ENCODE assay signal across 10 mouse cellular contexts in genomic region chr4:151180394-151180902, GRCm38 (mm10).
DNase-seq lines count a peak whose midpoint lies in the region; ATAC-seq lines count a peak whose summit lies in the region.
"Had no signal": no experiment of that assay in that cellular context is flagged by ENCODE, and none has a peak within 500 bp of the region (broad histone marks: within the 10 kb centered on the region; RNA-seq: fewer than 3 reads in every experiment).

No protein-coding gene starts in this region.

- ATAC-seq in embryonic facial prominence, embryonic 14.5 days (ENCODE audit: low read depth) = peak; percentile 67; the same call in 1 of the 2 replicates
- no peak; the same call in 1 of the 2 replicates for ATAC-seq in hindbrain, embryonic 14.5 days (ENCODE audit: low FRiP score)
- ATAC-seq: Patski had no signal

- no peak overlapping the region for H3K4me3 ChIP-seq in embryonic facial prominence, embryonic 14.5 days (ENCODE audit: low read depth, low read length)
- H3K4me3 ChIP-seq in hindbrain, embryonic 14.5 days (replicated peaks; ENCODE audit: low read length) = no peak overlapping the region

- no peak overlapping the region for H3K9ac ChIP-seq in embryonic facial prominence, embryonic 14.5 days (ENCODE audit: low read depth, low read length)
- H3K9ac ChIP-seq in hindbrain, embryonic 14.5 days = no peak overlapping the region

- WGBS in embryonic facial prominence, embryonic 14.5 days = 18% methylated on average over 7 of the region's 7 CpGs
- WGBS in hindbrain, embryonic 14.5 days = 25% methylated on average over 7 of the region's 7 CpGs

- no peaks in the 10 kb centered on the region; the same call in 1 of the 2 replicates for H3K4me1 ChIP-seq in embryonic facial prominence, embryonic 14.5 days (ENCODE audit: control insufficient read depth, insufficient read depth, low read length)
- peaks cover 27% of the 10 kb centered on the region for H3K4me1 ChIP-seq in hindbrain, embryonic 14.5 days (replicated peaks; ENCODE audit: control insufficient read depth, insufficient read depth, low read length)

- intact Hi-C loops in left cerebral cortex, postnatal 4 days (cut with DNase I) = no loop called here

- no peaks in the 10 kb centered on the region for H3K9me3 ChIP-seq in embryonic facial prominence, embryonic 14.5 days (ENCODE audit: control insufficient read depth, low read length)
- no peaks in the 10 kb centered on the region for H3K9me3 ChIP-seq in hindbrain, embryonic 14.5 days (ENCODE audit: control insufficient read depth, low read length)

- H3K27me3 ChIP-seq in embryonic facial prominence, embryonic 14.5 days (replicated peaks; ENCODE audit: control insufficient read depth, insufficient read depth, low read length) = no peaks in the 10 kb centered on the region; the same call in 1 of the 2 replicates
- H3K27me3 ChIP-seq in hindbrain, embryonic 14.5 days (ENCODE audit: control insufficient read depth, insufficient read depth, low read length) = peaks cover 16% of the 10 kb centered on the region; the same call in 1 of the 2 replicates

- no peak overlapping the region for H3K27ac ChIP-seq in embryonic facial prominence, embryonic 14.5 days (replicated peaks; ENCODE audit: low read depth, low read length)
- no peak overlapping the region for H3K27ac ChIP-seq in hindbrain, embryonic 14.5 days

- H3K4me2 ChIP-seq in embryonic facial prominence, embryonic 14.5 days (ENCODE audit: low read depth, low read length) = no peak overlapping the region
- no peak overlapping the region for H3K4me2 ChIP-seq in hindbrain, embryonic 14.5 days (replicated peaks)

- no peaks in the 10 kb centered on the region for H3K36me3 ChIP-seq in embryonic facial prominence, embryonic 14.5 days (ENCODE audit: control insufficient read depth, insufficient read depth, low read length)
- H3K36me3 ChIP-seq in hindbrain, embryonic 14.5 days (replicated peaks; ENCODE audit: control insufficient read depth, insufficient read depth) = no peaks in the 10 kb centered on the region

- DNase-seq in left cerebral cortex, postnatal 4 days = peak; percentile 46
- DNase-seq in left cerebral cortex, adult 18-20 months (ENCODE audit: low spot score in 2 of 2) = no peak
- peak; percentile 85 for DNase-seq in embryonic facial prominence, embryonic 14.5 days (ENCODE audit: low spot score)
- DNase-seq in hindbrain, embryonic 14.5 days (ENCODE audit: low spot score) = peak; percentile 74
- peak; percentile 64 to 70 for DNase-seq in lung, postnatal 4 days
- no peak for DNase-seq in spleen, postnatal 14 days (ENCODE audit: low spot score in 2 of 2)
- DNase-seq in layer of hippocampus, postnatal 36 days = no peak
- DNase-seq in embryo, embryonic 10 days (ENCODE audit: low spot score) = no peak
- DNase-seq: embryo, embryonic 11 days had no signal

Comparison
In these comparisons a context has a peak if more than half of its experiments do, and no peak if none do; other contexts are left out.
1. DNase-seq: peak in left cerebral cortex, postnatal 4 days (single experiment), embryonic facial prominence, embryonic 14.5 days (single experiment), hindbrain, embryonic 14.5 days (single experiment) and lung, postnatal 4 days (2 of 2); none in left cerebral cortex, adult 18-20 months (0 of 2), spleen, postnatal 14 days (0 of 2), layer of hippocampus, postnatal 36 days (0 of 2) and embryo, embryonic 10 days (single experiment).